Mouse (Mus musculus) layer of hippocampus, adult 18-20 months (tissue): ENCODE measurements around the gene Olfr1512. TPM values are rescaled to one million over a fixed set of nuclear protein-coding genes. Genes with fewer than 3 reads are reported as not detected.
"Not testable (repeated sequence)": the region's sequence is repeated elsewhere in the genome, so short reads cannot be mapped to it uniquely, and the experiment has no call there.

Experiments used
- DNase-seq, 2 experiments: peaks; one replicate each; pipeline ENCODE4 v3.0.0; 2022; ENCODE audit warnings: low spot score in 2 of 2
- long read RNA-seq: library from polyadenylated mRNA; stranded (forward); transcript quantifications from one replicate; pipeline ENCODE4 v2.0.0, GENCODE M21; 2021
- total RNA-seq, 2 experiments: library from RNA; stranded (reverse); gene quantifications; 2 replicates each; pipeline ENCODE4 v1.2.3; 2021

Olfr1512 gene
- not detected for total RNA-seq
- long read RNA-seq: 0 reads

- DNase-seq: no peak
Measured at GRCm38 (mm10) chr14:52379068-52379467, at the start of gene Olfr1512. Gene Olfr1512 (minus strand): TSS chr14:52379168.

- no peak for DNase-seq
Measured at GRCm38 (mm10) chr14:52427686-52428085, 48.7 kb upstream of the Olfr1512 start.

- DNase-seq: no peak
Measured at GRCm38 (mm10) chr14:52414273-52414672, 35.3 kb upstream of the Olfr1512 start, which contains the start of gene Olfr1510. Gene Olfr1510 (minus strand): TSS chr14:52414373.

- DNase-seq: not testable (repeated sequence)
Measured at GRCm38 (mm10) chr14:52410142-52410919, 31.4 kb upstream of the Olfr1512 start.

- no peak for DNase-seq
Measured at GRCm38 (mm10) chr14:52397279-52397678, 18.3 kb upstream of the Olfr1512 start, which contains the start of gene Olfr1511. Gene Olfr1511 (minus strand): TSS chr14:52397379.

GRCm38 (mm10) chr14:52390084-52390848 lies 11.3 kb upstream of the Olfr1512 start:
- DNase-seq: not testable (repeated sequence)

- DNase-seq: peak in 1 of 2 experiments; percentile 21
Measured at GRCm38 (mm10) chr14:52368741-52369140, 10.2 kb downstream of the Olfr1512 start.

- DNase-seq: no peak
Measured at GRCm38 (mm10) chr14:52356308-52356707, 22.7 kb downstream of the Olfr1512 start, which contains the start of gene Olfr1513. Gene Olfr1513 (minus strand): TSS chr14:52356408.

GRCm38 (mm10) chr14:52339512-52339852 lies 39.5 kb downstream of the Olfr1512 start:
- no peak for DNase-seq

GRCm38 (mm10) chr14:52338751-52339511 lies 40.0 kb downstream of the Olfr1512 start:
- peak; percentile 66 to 90 for DNase-seq

GRCm38 (mm10) chr14:52332171-52332570 lies 46.8 kb downstream of the Olfr1512 start:
- DNase-seq: no peak

- DNase-seq: no peak
Measured at GRCm38 (mm10) chr14:52331069-52331750, 47.8 kb downstream of the Olfr1512 start.

GRCm38 (mm10) chr14:52327910-52328812 lies 50.8 kb downstream of the Olfr1512 start, which contains the start of gene Sall2:
Gene Sall2 (minus strand): TSS chr14:52328762.
- DNase-seq: no peak

GRCm38 (mm10) chr14:52327375-52327901 lies 51.5 kb downstream of the Olfr1512 start:
- DNase-seq: no peak

GRCm38 (mm10) chr14:52325890-52326289 lies 53.1 kb downstream of the Olfr1512 start:
- DNase-seq: no peak
